Mouse (Mus musculus): ENCODE data around the gene Cenps.
"Not testable (repeated sequence)": the region's sequence is repeated elsewhere in the genome, so short reads cannot be mapped to it uniquely, and the experiment has no call there.

The Cenps gene

GRCm38 (mm10) chr4:149136982-149137770 lies at the start of gene Cenps:
Gene Cenps (minus strand): TSS chr4:149137629.
- peak; percentile 92 to 97 for DNase-seq

- DNase-seq, result peak; percentile 11 to 53
Measured at GRCm38 (mm10) chr4:149182755-149183154, 45.3 kb upstream of the Cenps start.

GRCm38 (mm10) chr4:149182192-149182591 lies 44.8 kb upstream of the Cenps start:
- peak in 1 of 2 experiments; percentile 8 for DNase-seq

- DNase-seq, result no peak
Measured at GRCm38 (mm10) chr4:149179573-149179972, 42.1 kb upstream of the Cenps start.

GRCm38 (mm10) chr4:149179160-149179559 lies 41.7 kb upstream of the Cenps start:
- no peak for DNase-seq

- peak in 1 of 2 experiments; percentile 20 for DNase-seq
Measured at GRCm38 (mm10) chr4:149178328-149178727, 40.9 kb upstream of the Cenps start.

- DNase-seq, result peak; percentile 14 to 25
Measured at GRCm38 (mm10) chr4:149177046-149177445, 39.6 kb upstream of the Cenps start.

GRCm38 (mm10) chr4:149176645-149177044 lies 39.2 kb upstream of the Cenps start:
- DNase-seq, result peak; percentile 65 to 73

- no peak for DNase-seq
Measured at GRCm38 (mm10) chr4:149173661-149174060, 36.2 kb upstream of the Cenps start.

- DNase-seq, result no peak
Measured at GRCm38 (mm10) chr4:149172666-149173065, 35.2 kb upstream of the Cenps start.

- DNase-seq, result no peak
Measured at GRCm38 (mm10) chr4:149172083-149172482, 34.7 kb upstream of the Cenps start.

- peak in 1 of 2 experiments; percentile 11 for DNase-seq
Measured at GRCm38 (mm10) chr4:149171581-149171981, 34.2 kb upstream of the Cenps start.

- DNase-seq, result peak; percentile 68 to 73
Measured at GRCm38 (mm10) chr4:149170394-149170931, 33.0 kb upstream of the Cenps start.

GRCm38 (mm10) chr4:149169926-149170325 lies 32.5 kb upstream of the Cenps start:
- not testable (repeated sequence) for DNase-seq

- no peak for DNase-seq
Measured at GRCm38 (mm10) chr4:149168016-149168415, 30.6 kb upstream of the Cenps start.

GRCm38 (mm10) chr4:149166957-149167611 lies 29.7 kb upstream of the Cenps start:
- peak; percentile 33 to 64 for DNase-seq

GRCm38 (mm10) chr4:149166215-149166946 lies 29.0 kb upstream of the Cenps start, which contains the start of gene Pgd:
Gene Pgd (minus strand): TSS chr4:149166771.
- peak; percentile 99 for DNase-seq

GRCm38 (mm10) chr4:149164150-149164549 lies 26.7 kb upstream of the Cenps start:
- peak in 1 of 2 experiments; percentile 34 for DNase-seq

- DNase-seq, result no peak
Measured at GRCm38 (mm10) chr4:149163196-149163595, 25.8 kb upstream of the Cenps start.

- no peak for DNase-seq
Measured at GRCm38 (mm10) chr4:149161166-149161565, 23.7 kb upstream of the Cenps start.

GRCm38 (mm10) chr4:149159891-149160290 lies 22.5 kb upstream of the Cenps start:
- DNase-seq, result no peak

- DNase-seq, result no peak
Measured at GRCm38 (mm10) chr4:149159203-149159602, 21.8 kb upstream of the Cenps start.

GRCm38 (mm10) chr4:149157415-149157973 lies 20.1 kb upstream of the Cenps start:
- no peak for DNase-seq

Data from kidney, postnatal 36 days (tissue).